Mouse (Mus musculus) testis, adult 2 months (tissue): ENCODE data around the gene Dlx1. TPM values are rescaled to one million over a fixed set of nuclear protein-coding genes. Genes with fewer than 3 reads are reported as not detected.

Experiments
- H3K27ac ChIP-seq: fragments of 200-500 bp; 2 replicates; pipeline ENCODE4 v1.5.1; 2012; ENCODE audit warnings: low read depth, low read length; ENCODE audit not compliant: control insufficient read depth, insufficient read depth
- H3K27me3 ChIP-seq: fragments of 200-500 bp; 2 replicates; pipeline ENCODE4 v1.6.1; 2012; ENCODE audit warnings: mild to moderate bottlenecking, low read length, moderate library complexity; ENCODE audit not compliant: control insufficient read depth, insufficient read depth
- H3K36me3 ChIP-seq: fragments of 200-500 bp; 2 replicates; pipeline ENCODE4 v1.6.1; 2012; ENCODE audit warnings: mild to moderate bottlenecking, low read length; ENCODE audit not compliant: control insufficient read depth, insufficient read depth
- H3K4me1 ChIP-seq: fragments of 200-500 bp; 2 replicates; pipeline ENCODE4 v1.6.1; 2012; ENCODE audit warnings: low read length; ENCODE audit not compliant: control insufficient read depth, insufficient read depth
- H3K4me3 ChIP-seq: fragments of 200-500 bp; 2 replicates; pipeline ENCODE4 v1.5.1; 2012; ENCODE audit warnings: low read depth, mild to moderate bottlenecking, low read length, moderate library complexity, mixed read lengths; ENCODE audit not compliant: control insufficient read depth
- CTCF ChIP-seq: fragments of 200-500 bp; IDR thresholded peaks from 2 replicates; pipeline ENCODE4 v1.5.1; 2012; ENCODE audit warnings: low read depth, mild to moderate bottlenecking, inconsistent platforms, low read length, moderate library complexity; ENCODE audit not compliant: control insufficient read depth, insufficient read depth, insufficient replicate concordance
- POLR2A ChIP-seq: fragments of 200-500 bp; IDR thresholded peaks from 2 replicates; pipeline ENCODE4 v1.6.1; 2012; ENCODE audit warnings: low read depth, mild to moderate bottlenecking, inconsistent platforms, low read length, moderate library complexity; ENCODE audit not compliant: control insufficient read depth
- polyA plus RNA-seq: library from polyadenylated mRNA; depleted of rRNA; stranded (reverse); fragments of >200 nt; gene quantifications from 2 replicates; pipeline ENCODE4 v1.2.3, GENCODE M21; 2012

The Dlx1 gene
- polyA plus RNA-seq, 1 experiment = 0.47 TPM

DNA sequence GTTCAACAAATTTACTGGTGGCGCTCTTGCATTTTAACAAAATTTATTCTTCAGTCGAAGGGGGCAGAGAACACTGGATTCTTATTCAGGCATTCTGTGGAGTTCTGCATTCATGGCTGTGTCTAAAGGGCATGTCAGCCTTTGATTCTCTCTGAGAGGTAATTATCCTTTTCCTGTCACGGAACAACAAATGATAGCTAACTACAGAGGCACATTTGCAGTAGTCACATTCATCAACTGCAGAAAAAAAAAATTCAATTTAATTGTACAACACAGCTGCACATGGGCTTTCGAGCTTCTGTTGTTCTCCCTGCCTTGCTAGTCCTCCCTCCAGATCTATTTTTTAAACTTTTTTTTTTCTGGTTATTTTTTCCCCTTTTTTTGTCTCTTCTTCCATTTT, 10.9 kb upstream of the Dlx1 start:
- TF ChIP-seq POLR2A (no peak), CTCF (no peak)
- Histone ChIP-seq H3K36me3 (no peaks in the 10 kb centered on the region), H3K27me3 (no peaks in the 10 kb centered on the region), H3K4me1 (peaks cover 11% of the 10 kb centered on the region), H3K4me3 (no peak overlapping the region), H3K27ac (no peak overlapping the region)

DNA sequence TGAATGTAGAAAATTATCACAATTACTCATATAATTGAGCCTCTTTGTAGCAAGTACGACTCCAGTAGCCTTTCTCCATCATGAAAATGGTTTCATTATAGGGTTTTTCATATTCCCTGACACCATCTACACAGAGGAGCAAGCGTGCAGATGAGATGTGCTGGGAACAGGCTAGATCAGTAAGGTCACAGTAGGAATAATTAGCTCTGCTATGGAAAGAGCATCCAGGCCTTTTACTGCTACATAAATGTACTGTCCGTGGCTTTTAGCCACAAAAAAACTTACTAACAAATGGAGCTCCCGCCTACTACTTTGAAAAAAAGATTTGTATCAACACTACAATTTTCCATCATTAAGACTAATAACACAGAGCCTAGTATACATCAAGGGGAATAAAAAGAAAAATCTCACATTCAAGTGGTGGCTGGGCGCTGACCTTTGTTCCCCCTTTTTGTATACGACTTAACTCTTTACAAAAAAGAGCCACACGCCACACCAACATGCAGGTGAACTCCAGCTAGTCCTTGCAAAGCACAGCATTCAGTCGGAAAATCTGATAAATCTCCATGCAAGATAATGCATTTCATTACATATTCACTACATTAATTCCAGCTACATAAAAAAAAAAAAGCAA, 10.3 kb upstream of the Dlx1 start:
- no peak overlapping the region for H3K4me3 ChIP-seq
- no peak for TF ChIP-seq POLR2A
- no peak for TF ChIP-seq CTCF
- H3K27me3 ChIP-seq = no peaks in the 10 kb centered on the region
- H3K27ac ChIP-seq = no peak overlapping the region
- H3K4me1 ChIP-seq = peaks cover 11% of the 10 kb centered on the region
- H3K36me3 ChIP-seq = no peaks in the 10 kb centered on the region

DNA sequence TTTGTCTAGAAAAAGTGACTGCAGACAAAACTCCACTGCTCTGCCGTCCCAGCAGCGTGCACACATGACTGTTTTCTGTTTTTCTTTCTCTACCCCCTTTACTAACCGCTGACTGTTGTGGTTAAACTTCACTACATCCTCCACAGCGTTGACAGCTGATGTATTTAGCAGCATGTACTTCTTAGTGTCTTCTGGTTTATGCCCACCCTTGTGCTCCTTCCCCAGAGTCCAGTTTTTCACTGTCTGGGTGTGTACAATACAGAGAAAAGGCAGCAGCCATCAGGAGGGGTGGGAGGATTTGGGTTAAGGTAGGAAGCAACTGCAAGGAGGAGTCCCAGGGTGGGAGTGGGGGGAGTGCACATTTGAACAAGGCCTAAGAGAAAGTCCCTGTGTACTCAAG, 5.0 kb upstream of the Dlx1 start:
- TF ChIP-seq CTCF (no peak), POLR2A (no peak)
- H3K27ac ChIP-seq = no peak overlapping the region
- H3K4me3 ChIP-seq = no peak overlapping the region
- peaks cover 15% of the 10 kb centered on the region for H3K4me1 ChIP-seq
- no peaks in the 10 kb centered on the region for H3K27me3 ChIP-seq
- H3K36me3 ChIP-seq = no peaks in the 10 kb centered on the region

DNA sequence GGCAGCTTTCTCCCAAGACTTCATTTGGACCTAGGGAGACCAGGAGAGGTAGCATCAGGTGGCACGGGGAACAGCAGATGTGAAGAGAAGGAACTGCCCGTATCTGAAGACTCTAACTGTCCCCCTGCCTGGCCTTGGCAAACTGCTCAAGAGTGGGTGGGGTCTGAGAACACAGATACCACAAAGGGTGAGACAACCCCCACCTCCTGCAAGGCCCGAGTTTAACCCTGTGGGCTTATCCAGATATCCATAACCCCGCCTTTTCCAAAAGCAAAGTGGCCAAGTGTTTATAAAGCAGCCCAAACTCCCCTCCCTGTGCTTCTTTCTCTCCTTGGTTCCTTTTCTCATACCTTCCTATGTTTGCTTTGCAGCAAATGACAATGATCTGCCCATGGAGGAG, 4.5 kb upstream of the Dlx1 start:
- H3K4me3 ChIP-seq = no peak overlapping the region
- H3K27ac ChIP-seq = no peak overlapping the region
- no peaks in the 10 kb centered on the region for H3K36me3 ChIP-seq
- no peaks in the 10 kb centered on the region for H3K27me3 ChIP-seq
- TF ChIP-seq POLR2A = no peak
- no peak for TF ChIP-seq CTCF
- peaks cover 15% of the 10 kb centered on the region for H3K4me1 ChIP-seq

DNA sequence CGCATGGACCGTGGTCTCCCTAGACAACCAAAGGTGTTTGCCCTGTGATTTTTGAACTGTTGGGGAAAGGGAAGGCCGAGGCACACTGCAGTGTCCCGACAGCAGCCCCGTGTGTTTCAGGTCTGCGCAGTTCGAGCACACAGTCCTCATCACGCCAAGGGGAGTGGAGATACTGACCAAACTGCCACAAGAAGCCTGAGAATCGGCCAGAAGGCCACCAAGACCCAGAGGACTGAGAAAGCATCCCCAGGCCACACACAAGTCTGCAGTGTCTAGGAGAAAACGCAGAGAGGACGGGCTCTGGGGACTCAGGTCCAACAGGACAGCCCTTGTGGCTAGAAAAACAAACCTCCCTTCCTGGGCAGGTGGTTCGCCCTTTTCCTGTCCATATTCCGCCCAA, 3.1 kb upstream of the Dlx1 start:
- H3K4me1 ChIP-seq = peaks cover 17% of the 10 kb centered on the region
- H3K27me3 ChIP-seq = no peaks in the 10 kb centered on the region
- TF ChIP-seq CTCF = no peak
- H3K27ac ChIP-seq = no peak overlapping the region
- no peak overlapping the region for H3K4me3 ChIP-seq
- H3K36me3 ChIP-seq = no peaks in the 10 kb centered on the region

DNA sequence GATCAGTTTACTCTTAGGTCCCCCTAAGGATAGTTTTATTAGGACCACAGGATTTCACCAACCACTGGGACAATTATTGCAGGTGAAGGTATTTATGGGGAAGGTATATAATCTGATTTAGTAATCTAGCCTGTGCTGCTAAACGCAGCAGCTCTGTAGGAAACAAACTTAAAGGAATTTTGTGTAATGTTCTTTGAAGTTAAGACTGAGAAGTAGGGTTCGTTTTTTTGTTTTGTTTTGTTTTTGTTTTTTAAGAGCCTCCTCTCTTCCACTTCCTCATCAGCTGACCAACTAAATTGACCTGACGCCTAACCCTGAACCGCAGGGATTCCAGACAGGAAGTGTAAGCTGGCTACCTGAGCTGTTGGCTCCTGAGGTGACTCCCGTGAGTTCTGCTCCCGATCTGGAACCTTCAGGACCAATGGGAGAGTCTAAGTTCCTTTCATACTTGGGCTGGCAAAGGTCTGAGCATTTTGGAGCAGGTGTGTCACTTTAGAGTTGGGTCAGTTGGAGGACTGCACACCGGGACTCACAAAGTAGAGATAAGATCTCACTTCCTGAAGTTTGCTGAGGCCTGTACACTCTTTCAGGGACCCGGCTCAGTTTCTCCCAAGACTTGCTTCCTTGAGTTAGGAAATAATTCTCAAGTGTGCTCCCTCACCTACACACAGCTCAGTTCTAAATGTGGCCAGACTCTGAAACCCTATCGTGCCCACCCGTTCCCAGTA, 1.2 kb upstream of the Dlx1 start:
- H3K4me1 ChIP-seq = peaks cover 16% of the 10 kb centered on the region
- no peak overlapping the region for H3K27ac ChIP-seq
- no peak for TF ChIP-seq CTCF
- no peak for TF ChIP-seq POLR2A
- H3K36me3 ChIP-seq = no peaks in the 10 kb centered on the region
- no peak overlapping the region for H3K4me3 ChIP-seq
- H3K27me3 ChIP-seq = no peaks in the 10 kb centered on the region; the same call in 1 of the 2 replicates

DNA sequence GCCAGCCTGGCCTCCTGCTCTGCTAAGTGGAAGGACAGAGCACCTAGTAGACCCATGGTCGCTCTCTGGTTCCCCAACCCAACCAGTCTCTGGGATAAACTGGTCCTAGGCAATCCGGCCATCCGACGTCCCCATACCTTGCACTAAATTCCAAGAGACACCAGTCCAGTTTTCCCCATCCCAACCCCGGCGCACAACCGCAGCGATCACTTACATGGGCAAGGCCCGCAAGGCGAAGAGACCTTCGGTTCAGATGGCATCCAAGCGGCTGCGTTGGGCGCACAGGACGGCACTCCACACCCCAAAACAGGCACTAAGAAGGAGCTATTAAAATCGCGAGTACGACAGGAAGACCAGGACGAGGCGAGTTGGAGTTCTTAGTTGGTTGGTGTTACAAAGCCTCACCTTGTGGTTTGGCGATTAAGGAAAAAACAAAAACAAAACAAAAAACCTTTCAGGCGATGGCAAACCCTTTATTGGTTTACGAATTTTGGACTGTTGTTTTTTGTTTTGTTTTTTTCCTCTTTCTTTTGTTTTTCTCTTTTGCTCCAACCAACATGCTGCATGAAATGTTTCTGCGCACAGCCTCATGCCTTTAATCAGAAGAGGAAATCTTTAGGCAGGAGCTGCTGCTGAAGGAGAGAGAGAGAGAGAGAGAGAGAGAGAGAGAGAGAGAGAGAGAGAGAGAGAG, 445 bp upstream of the Dlx1 start:
- no peaks in the 10 kb centered on the region for H3K36me3 ChIP-seq
- H3K27ac ChIP-seq = no peak overlapping the region
- peaks cover 16% of the 10 kb centered on the region for H3K4me1 ChIP-seq
- H3K27me3 ChIP-seq = no peaks in the 10 kb centered on the region; the same call in 1 of the 2 replicates
- no peak overlapping the region for H3K4me3 ChIP-seq
- TF ChIP-seq POLR2A (no peak), CTCF (no peak)
